Mouse (Mus musculus) retina, postnatal 7 days (tissue): ENCODE data around the gene Klk1b4.

Experiments
- DNase-seq: peaks from one replicate; pipeline ENCODE4 v3.0.0-alpha.2; 2012; ENCODE audit warnings: low read depth, low spot score

Klk1b4 gene

DNA sequence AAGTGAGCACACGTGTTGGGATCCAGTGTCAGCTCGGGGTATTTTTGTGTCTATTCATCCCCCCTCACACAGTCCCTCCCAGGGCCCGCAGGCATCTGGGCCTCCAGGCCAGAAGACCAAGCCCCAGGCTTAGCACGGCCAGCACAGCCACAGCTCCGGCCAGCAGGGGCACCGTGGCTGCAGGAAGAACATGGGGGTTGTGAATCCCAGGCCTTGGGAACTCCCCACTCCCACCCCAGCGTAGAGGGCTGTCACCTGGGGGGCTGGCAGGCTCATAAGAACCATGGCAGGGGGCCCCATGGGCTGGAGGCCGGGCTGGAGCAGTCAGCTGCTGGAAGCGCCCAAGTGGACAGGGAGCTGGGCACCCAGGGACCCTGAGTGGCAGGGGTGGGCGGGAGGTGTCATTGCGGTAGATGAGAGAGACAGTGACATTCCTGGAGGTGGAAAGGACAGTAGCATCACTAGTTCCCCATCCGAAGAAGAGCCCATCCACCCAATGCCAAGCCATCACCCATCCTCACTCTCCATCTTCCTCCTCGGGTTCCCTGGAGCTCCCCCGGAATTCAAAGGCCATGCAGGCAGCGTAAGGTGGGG is 45.9 kb downstream of the Klk1b4 start:
- DNase-seq, result no peak

DNA sequence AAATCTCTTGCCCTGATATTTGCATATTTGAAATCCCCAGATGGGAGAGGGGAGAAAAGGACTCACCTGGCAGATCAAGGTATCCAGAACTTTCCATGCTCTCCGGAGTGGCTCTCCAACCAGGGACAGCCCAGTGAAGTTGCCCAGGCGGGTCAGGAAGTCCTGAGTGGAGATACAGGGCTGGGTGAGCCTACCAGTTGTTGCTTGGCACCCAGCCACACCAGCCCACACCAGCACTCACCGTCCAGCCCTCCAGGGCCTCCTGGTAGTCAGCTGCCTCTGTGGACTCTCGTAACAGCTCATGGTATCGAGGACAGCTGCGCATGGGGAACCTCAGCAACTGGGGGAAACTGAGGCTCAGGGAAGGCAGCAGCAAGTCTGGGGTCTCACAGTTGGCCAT is 47.7 kb downstream of the Klk1b4 start:
- no peak for DNase-seq

DNA sequence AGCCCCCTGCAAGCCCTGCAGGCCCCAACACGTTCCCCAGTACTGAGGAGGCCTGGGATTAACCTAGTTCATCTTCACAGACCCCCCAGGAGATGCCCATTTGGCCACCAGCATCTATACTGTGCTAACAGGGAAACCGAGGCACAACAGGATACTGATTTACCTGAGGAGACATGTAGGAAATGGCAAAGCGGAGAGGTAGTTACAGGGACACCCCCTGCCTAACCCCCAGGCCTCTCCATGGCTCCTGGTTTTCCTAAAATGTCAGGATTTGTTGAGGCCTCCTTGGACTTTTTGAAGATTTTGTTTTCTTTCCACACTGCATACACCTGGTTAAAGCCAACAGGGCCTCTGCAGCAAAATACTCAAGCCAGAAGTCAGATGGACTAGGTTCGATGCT is 50.0 kb downstream of the Klk1b4 start, which contains the start of gene Acp4:
Acp4 (minus strand) TSS at position 101 of the 400 bp plus-strand sequence.
- no peak for DNase-seq

DNA sequence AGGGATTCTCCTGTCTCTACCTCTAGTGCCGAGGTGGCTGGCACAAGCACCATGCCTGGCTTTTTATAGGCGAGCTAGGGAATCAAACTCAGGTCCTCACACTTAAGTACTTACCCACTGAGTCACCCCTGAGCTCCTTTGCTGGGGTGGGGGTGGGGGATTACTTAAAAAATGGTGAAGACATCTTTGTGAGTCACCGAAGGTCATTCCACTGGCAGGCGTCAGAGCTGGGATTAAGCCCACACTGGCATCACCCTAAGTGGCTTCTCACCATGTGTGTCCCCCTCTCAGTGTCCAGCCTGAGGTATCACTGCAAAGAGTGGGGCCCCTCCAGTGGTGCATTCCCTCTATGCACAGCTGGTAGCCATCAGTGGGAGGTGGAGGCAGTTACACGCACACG is 53.2 kb downstream of the Klk1b4 start:
- no peak for DNase-seq

- no peak for DNase-seq
These were observed 53.9 kb downstream of the Klk1b4 start, which contains the start of gene Gm15517 for GRCm38 (mm10) chr7:44261147-44261546. Gm15517 (plus strand) TSS chr7:44261447.
